Mouse (Mus musculus) neural tube, embryonic 13.5 days (tissue): ENCODE measurements at regions not wholly inside any gene's neighbourhood (a gene's known extent, or its start where the extent isn't known, plus 50 kb on each side); places are given as distances from the start of the nearest gene placed in this dataset.
A peak's percentile ranks its signal among the peaks of the same experiment; 100 is the strongest.

ENCODE experiments used
- ATAC-seq: fragments of 200-750 bp; cut with Nextera tagmentation; 2 replicates; pipeline ENCODE4 v1.8.0; 2017; ENCODE audit warnings: low read depth, mild to moderate bottlenecking, moderate TSS enrichment, moderate library complexity
- H3K27ac ChIP-seq: fragments of 300-500 bp; sonication (generic); replicated peaks from 2 replicates; pipeline ENCODE4 v1.5.1; 2015; ENCODE audit warnings: moderate library complexity, mild to moderate bottlenecking, inconsistent platforms
- H3K27me3 ChIP-seq: fragments of 300-500 bp; sonication (generic); 2 replicates; pipeline ENCODE4 v1.6.1; 2015; ENCODE audit warnings: mild to moderate bottlenecking, inconsistent platforms
- H3K36me3 ChIP-seq: fragments of 300-500 bp; sonication (generic); 2 replicates; pipeline ENCODE4 v1.6.1; 2015; ENCODE audit warnings: mild to moderate bottlenecking, inconsistent platforms
- H3K4me1 ChIP-seq: fragments of 300-500 bp; sonication (generic); replicated peaks from 2 replicates; pipeline ENCODE4 v1.6.1; 2015; ENCODE audit warnings: inconsistent platforms
- H3K4me2 ChIP-seq: fragments of 300-500 bp; sonication (generic); 2 replicates; pipeline ENCODE4 v1.6.1; 2015; ENCODE audit warnings: inconsistent platforms, mild to moderate bottlenecking, moderate library complexity
- H3K4me3 ChIP-seq: fragments of 300-500 bp; sonication (generic); 2 replicates; pipeline ENCODE4 v1.5.1; 2015; ENCODE audit warnings: mild to moderate bottlenecking, inconsistent platforms
- H3K9ac ChIP-seq: fragments of 300-500 bp; sonication (generic); 2 replicates; pipeline ENCODE4 v1.6.1; 2015; ENCODE audit warnings: moderate library complexity, mild to moderate bottlenecking, inconsistent platforms
- H3K9me3 ChIP-seq: fragments of 300-500 bp; sonication (generic); 2 replicates; pipeline ENCODE4 v1.6.1; 2016; ENCODE audit warnings: inconsistent platforms
- WGBS: fragments of 180-500 bp; shearing (Covaris S2); methylation state at CpG from one replicate; pipeline ENCODE4 v1.1.7; 2015; 5-methylcytosine and 5-hydroxymethylcytosine counted together

DNA sequence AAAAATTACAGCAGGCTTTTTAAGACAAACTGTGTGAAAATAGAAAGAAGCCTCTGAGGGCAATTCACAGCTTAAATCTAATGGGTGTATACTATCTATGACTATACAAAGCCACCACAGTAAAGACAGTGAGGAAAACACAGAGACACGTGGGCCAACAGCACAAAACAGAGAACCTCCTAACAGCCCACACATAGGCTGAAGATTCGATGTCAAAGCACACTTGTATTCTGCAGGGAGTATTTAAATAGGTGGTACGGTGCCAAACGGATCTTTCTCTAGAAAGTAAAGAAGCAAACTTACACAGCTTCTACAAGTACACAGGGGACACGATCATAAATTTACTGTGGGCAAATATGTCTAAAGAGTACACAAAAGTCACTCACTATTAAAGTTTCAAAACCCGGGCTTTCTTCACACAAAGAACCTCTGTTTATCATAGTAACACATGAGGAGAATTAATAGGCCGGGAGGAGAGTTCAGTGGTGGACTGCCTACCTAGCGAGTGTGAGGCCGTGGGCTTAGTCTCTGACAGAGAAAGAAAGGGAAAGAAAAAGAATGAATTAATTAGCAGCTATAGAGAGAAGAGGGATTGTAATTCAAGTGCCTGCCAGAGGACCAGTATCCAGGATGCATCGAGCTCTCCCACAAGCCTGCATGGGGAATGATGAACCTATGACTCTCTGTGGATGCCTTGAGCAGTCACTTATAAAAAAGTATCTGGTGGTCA is 317.7 kb upstream of the Nfe2l3 start:
- no peaks in the 10 kb centered on the region for H3K9me3 ChIP-seq
- ATAC-seq = peak; percentile 89
- H3K9ac ChIP-seq = no peak overlapping the region
- H3K27ac ChIP-seq = no peak overlapping the region
- no peaks in the 10 kb centered on the region for H3K36me3 ChIP-seq
- H3K4me2 ChIP-seq = no peak overlapping the region
- no peaks in the 10 kb centered on the region for H3K27me3 ChIP-seq
- no peak overlapping the region for H3K4me3 ChIP-seq
- WGBS = 32% methylated on average over 10 of the region's 10 CpGs
- H3K4me1 ChIP-seq = peaks cover 4% of the 10 kb centered on the region; the same call in 1 of the 2 replicates

DNA sequence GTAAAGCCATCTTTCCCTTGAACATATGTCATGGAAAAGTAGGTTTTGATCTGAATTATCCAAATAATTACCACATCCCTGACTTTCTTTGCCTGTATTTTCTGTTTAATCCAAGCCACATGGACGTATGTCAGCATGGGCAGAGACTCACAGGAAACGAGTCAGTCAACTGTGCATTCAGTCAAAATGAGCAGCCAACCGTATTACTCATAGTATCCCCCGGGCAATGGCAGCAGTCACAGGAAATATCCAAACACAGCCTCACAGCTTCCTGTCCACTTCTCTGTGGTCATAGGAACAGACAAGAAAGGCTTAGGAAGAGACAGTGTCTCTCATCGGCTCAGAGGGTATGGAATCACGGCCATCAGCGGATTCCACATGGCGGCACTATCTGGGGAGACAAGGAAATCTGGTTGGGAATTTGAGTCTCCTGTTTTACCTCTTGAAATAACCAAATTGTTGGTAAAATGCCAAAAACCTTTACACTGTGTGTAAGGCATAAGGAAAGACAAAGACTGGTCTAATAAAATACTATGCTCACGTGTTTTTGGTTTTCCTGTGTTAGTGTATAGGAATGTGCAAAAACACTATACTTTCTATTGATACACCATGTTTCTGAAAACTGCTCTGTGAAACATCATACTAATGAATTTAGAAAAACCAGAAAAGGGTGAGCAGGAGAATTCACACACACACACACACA is 313.5 kb upstream of the Nfe2l3 start:
- Histone ChIP-seq H3K4me3 (no peak overlapping the region), H3K9ac (no peak overlapping the region), H3K27ac (no peak overlapping the region), H3K4me2 (no peak overlapping the region), H3K27me3 (no peaks in the 10 kb centered on the region), H3K4me1 (peaks cover 9% of the 10 kb centered on the region), H3K36me3 (no peaks in the 10 kb centered on the region), H3K9me3 (no peaks in the 10 kb centered on the region)
- WGBS = 73% methylated on average over 9 of the region's 9 CpGs
- ATAC-seq = no peak

DNA sequence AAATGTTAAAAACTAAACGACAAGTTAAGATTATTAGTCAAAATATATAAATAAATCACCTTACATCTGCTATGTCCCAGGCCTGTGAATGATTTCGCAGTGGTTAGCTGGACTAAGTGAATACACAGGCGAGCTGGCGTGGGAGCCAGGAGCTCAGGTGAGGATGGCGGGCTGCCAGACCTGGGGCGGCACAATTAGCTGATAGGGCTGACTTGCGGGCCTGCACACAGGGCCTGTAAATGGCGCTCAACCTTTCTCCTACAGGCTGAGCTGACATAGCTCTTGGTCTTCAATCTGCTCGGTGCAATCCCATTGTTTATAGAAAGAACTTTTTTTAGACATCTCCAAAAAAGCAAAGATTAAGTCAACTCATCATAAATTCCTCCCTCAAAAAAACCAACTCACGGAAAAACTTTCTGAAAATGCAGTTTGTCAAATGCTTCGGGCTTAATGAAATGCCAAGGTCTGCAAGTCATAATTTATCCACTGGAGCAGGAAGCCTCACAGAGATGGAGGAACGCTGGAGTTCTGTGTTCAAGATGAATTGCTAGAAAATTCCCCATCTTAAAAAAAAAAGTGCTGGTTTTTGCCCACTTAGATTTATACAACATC is 312.7 kb upstream of the Nfe2l3 start:
- no peak for ATAC-seq
- Histone ChIP-seq H3K9ac (no peak overlapping the region), H3K27me3 (no peaks in the 10 kb centered on the region), H3K4me3 (no peak overlapping the region), H3K27ac (no peak overlapping the region), H3K4me1 (peaks cover 7% of the 10 kb centered on the region), H3K9me3 (no peaks in the 10 kb centered on the region), H3K4me2 (no peak overlapping the region), H3K36me3 (no peaks in the 10 kb centered on the region)
- 80% methylated on average over 12 of the region's 12 CpGs for WGBS

DNA sequence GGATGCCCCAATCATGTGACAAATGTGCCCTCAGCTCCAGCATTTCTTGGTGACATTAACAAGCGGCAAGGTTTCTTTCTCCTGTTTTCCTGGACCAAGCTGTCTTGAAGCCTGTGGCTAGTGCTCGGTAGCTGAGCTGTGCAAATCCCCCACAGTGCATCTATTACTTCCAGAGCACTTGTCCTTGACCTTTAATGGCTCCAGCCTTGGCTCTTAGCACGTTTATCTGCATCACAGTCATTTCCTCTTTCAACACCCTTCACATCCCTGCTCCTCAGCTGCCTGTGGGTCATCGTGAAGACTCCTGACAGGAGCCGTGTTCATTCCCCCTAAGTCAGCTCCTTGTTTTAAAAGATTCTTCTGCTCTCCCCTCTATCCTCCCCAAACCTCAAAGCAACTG is 309.5 kb upstream of the Nfe2l3 start:
- Histone ChIP-seq H3K9ac (no peak overlapping the region), H3K27ac (no peak overlapping the region), H3K4me1 (peaks cover 6% of the 10 kb centered on the region), H3K36me3 (no peaks in the 10 kb centered on the region), H3K4me2 (no peak overlapping the region), H3K4me3 (no peak overlapping the region), H3K9me3 (no peaks in the 10 kb centered on the region), H3K27me3 (no peaks in the 10 kb centered on the region)
- ATAC-seq = no peak
- 47% methylated on average over 5 of the region's 5 CpGs for WGBS

DNA sequence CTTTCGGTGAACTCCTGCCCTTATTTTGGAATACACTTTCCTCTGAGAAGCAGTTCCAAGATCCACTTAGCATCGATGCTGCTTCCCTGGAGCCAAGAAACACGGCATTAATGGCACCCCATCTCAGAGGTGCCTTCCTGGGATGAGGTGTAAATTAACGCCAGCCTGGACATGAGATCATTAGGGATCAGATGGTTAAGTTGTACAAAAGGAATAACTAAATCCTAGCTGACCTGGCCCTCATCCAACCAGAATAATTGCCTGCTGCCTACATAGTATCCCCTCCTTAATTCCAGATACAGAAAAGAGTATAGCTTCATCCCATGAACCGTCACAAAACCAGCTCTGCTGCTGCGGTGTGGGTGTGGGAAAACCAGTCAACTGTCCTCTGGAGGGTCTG is 304.6 kb upstream of the Nfe2l3 start:
- H3K27me3 ChIP-seq = no peaks in the 10 kb centered on the region
- H3K4me3 ChIP-seq = no peak overlapping the region
- H3K4me1 ChIP-seq = no peaks in the 10 kb centered on the region
- no peaks in the 10 kb centered on the region for H3K36me3 ChIP-seq
- no peaks in the 10 kb centered on the region for H3K9me3 ChIP-seq
- no peak for ATAC-seq
- H3K9ac ChIP-seq = no peak overlapping the region
- WGBS = 67% methylated on average over 6 of the region's 6 CpGs
- H3K27ac ChIP-seq = no peak overlapping the region
- H3K4me2 ChIP-seq = no peak overlapping the region

DNA sequence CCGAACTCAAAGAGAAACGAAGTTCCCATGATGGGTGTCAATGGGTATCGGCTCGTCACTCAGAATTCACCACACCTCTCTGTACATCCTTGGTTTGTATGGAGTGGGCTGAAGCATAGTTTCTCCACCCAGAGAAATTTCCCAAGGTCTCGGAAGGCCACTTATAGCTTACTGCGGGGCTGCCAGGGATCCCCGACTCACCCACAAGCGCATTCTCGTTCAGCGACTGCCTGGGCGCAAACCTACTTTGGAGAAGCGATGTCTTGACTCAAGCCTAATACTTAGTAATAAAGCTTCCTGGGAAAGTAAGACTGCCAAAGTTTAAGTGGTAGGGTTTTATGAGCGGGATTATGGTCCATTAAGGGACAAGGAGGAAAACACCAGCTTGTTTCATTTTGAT is 303.4 kb upstream of the Nfe2l3 start:
- no peak overlapping the region for H3K27ac ChIP-seq
- H3K9me3 ChIP-seq = no peaks in the 10 kb centered on the region
- no peak for ATAC-seq
- H3K36me3 ChIP-seq = no peaks in the 10 kb centered on the region
- H3K4me1 ChIP-seq = no peaks in the 10 kb centered on the region
- H3K4me2 ChIP-seq = no peak overlapping the region
- H3K27me3 ChIP-seq = no peaks in the 10 kb centered on the region
- no peak overlapping the region for H3K4me3 ChIP-seq
- 96% methylated on average over 13 of the region's 13 CpGs for WGBS
- H3K9ac ChIP-seq = no peak overlapping the region

DNA sequence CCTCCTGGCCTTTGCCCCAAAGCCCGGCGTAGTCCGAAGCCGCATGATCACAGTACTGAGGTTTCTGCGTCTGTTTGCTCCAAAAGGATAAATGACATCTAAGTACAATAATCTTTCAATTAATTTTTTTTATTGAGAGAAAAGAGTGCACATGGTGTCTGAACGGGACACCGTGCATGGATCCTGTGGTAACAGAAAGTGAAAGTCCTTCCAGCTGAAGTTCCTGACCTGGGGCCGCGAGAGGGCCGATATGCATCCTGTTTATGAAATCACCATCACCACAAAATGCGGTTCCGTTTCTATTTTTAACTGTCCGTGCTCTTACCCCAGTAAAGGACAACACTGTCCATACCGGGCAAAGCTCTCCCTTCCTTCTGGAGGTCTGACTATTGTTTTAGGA is 302.9 kb upstream of the Nfe2l3 start:
- Histone ChIP-seq H3K27ac (no peak overlapping the region), H3K4me2 (no peak overlapping the region), H3K9ac (no peak overlapping the region), H3K4me1 (no peaks in the 10 kb centered on the region), H3K27me3 (no peaks in the 10 kb centered on the region), H3K36me3 (no peaks in the 10 kb centered on the region), H3K4me3 (no peak overlapping the region), H3K9me3 (no peaks in the 10 kb centered on the region)
- 91% methylated on average over 14 of the region's 14 CpGs for WGBS
- no peak for ATAC-seq

DNA sequence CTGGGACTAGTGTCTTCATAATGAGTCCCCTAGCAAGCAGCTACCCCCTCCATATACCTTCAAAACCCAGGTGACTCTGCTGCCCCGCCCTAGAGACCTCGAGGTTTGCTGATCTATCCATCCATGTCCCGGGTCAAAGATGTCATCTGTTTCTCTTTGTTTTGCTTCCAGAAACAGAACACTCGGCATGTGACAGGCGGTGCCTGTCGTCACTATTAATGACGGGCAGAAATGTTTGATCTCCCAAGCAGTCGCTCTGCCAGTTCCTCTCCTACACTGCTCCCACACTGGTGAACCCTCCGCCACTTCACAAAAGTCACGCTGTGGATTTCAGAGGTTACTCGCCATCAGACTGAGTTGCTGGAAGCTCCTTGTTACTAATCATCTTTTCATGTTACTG is 287.7 kb upstream of the Nfe2l3 start:
- whole genome bisulfite sequencing = 84% methylated on average over 11 of the region's 11 CpGs
- Histone ChIP-seq H3K27ac (no peak overlapping the region), H3K4me3 (no peak overlapping the region), H3K36me3 (no peaks in the 10 kb centered on the region), H3K4me1 (no peaks in the 10 kb centered on the region), H3K9ac (no peak overlapping the region), H3K4me2 (no peak overlapping the region), H3K9me3 (no peaks in the 10 kb centered on the region), H3K27me3 (peaks cover 3% of the 10 kb centered on the region; the same call in 1 of the 2 replicates)
- no peak for ATAC-seq

DNA sequence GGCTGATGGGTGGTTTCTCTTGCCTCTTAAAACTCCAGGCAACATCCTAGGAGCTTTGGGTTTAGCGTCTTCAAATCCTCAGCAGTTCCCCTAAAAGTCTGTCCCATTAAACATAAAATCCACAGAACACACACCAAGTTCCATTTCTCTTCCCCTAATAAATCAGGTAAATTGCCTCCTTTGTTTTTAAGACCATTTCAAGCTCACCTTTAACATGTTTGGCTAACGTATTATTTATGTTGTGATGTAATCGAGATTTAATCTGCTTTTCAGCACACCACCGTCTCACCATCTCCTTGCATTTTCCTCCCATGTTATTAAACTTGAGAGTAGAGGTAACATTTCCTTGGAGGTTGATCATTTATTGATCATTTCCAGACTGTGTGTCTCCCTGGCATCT is 286.6 kb upstream of the Nfe2l3 start:
- ATAC-seq = no peak
- Histone ChIP-seq H3K9me3 (no peaks in the 10 kb centered on the region), H3K9ac (no peak overlapping the region), H3K4me3 (no peak overlapping the region), H3K4me1 (no peaks in the 10 kb centered on the region), H3K4me2 (no peak overlapping the region), H3K27ac (no peak overlapping the region), H3K27me3 (peaks cover 3% of the 10 kb centered on the region; the same call in 1 of the 2 replicates), H3K36me3 (no peaks in the 10 kb centered on the region)
- 88% methylated on average over 4 of the region's 4 CpGs for WGBS

DNA sequence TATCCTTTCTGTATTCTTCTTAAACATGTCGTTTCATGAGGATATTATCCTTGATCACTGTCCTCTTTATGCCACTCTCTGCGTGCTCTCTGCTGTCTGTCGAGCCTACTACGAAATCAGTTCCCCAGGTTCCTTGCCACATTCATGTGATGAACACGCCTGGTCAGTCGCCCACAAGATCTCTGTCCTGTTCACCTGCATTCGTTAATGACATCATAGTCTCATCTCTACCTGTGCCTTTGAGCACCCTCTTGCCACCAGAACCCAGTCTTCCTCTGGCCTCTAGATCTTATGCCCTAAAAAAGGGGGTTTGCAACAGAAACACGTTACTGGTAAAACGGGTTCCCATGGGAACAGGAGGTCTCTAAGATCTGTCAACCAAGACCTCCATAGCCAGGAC is 283.6 kb upstream of the Nfe2l3 start:
- no peaks in the 10 kb centered on the region for H3K4me1 ChIP-seq
- no peak for ATAC-seq
- H3K27me3 ChIP-seq = no peaks in the 10 kb centered on the region
- H3K9ac ChIP-seq = no peak overlapping the region
- WGBS = 90% methylated on average over 9 of the region's 9 CpGs
- no peak overlapping the region for H3K27ac ChIP-seq
- H3K36me3 ChIP-seq = no peaks in the 10 kb centered on the region
- H3K4me2 ChIP-seq = no peak overlapping the region
- H3K9me3 ChIP-seq = no peaks in the 10 kb centered on the region
- no peak overlapping the region for H3K4me3 ChIP-seq

DNA sequence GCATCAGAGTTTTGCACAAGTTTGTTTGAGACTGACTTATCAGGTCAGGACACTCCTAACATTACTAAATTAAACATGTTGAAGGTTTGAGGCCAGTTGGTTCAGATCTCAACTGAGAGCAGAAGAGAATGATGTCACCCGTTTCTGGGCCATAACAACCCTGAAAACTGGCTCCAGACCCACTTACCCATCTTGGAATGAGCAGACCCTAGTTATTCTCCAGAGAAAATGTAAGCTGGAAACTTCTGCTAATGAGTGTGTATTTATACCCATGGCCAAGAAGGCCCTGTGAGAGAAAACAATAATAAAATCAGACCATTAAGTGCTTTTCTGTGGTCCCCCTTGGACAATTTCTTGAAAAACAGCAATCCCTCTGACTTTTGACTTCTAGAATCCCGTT is 282.4 kb upstream of the Nfe2l3 start:
- WGBS = 83% methylated on average over 2 of the region's 2 CpGs
- Histone ChIP-seq H3K36me3 (no peaks in the 10 kb centered on the region), H3K4me2 (no peak overlapping the region), H3K27me3 (no peaks in the 10 kb centered on the region), H3K9me3 (no peaks in the 10 kb centered on the region), H3K4me1 (no peaks in the 10 kb centered on the region), H3K27ac (no peak overlapping the region), H3K4me3 (no peak overlapping the region), H3K9ac (no peak overlapping the region)
- ATAC-seq = no peak

DNA sequence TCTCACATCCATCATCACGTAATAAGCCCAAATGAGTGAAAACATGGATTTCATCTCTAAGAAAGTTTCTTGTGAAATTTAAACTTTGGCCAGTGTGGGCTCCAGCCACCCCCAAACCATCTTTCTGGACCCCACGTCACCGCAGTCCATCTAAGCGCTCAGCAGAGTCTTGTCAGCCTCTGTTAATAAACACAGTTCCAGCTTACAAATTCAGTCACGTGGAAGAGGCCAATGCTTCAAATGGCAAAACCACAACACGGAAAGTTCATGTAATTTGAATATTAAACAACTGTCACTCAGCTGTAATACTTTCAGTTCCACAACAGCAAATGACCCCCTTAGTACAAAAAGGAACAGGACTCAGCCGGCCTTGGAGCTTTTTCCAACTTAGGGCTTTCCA is 282.0 kb upstream of the Nfe2l3 start:
- H3K9me3 ChIP-seq = no peaks in the 10 kb centered on the region
- no peaks in the 10 kb centered on the region for H3K27me3 ChIP-seq
- H3K9ac ChIP-seq = no peak overlapping the region
- H3K4me2 ChIP-seq = no peak overlapping the region
- no peaks in the 10 kb centered on the region for H3K36me3 ChIP-seq
- no peak overlapping the region for H3K27ac ChIP-seq
- H3K4me3 ChIP-seq = no peak overlapping the region
- no peaks in the 10 kb centered on the region for H3K4me1 ChIP-seq
- 94% methylated on average over 7 of the region's 7 CpGs for WGBS
- no peak for ATAC-seq
